Mouse (Mus musculus) C2C12 (cell line): ENCODE measurements around the gene Zdhhc22.

Experiments used
- CEBPB ChIP-seq: IDR thresholded peaks from one replicate; pipeline ENCODE4 v1.6.1; 2011; ENCODE audit warnings: low read depth, mild to moderate bottlenecking, control low read depth, moderate library complexity
- CTCF ChIP-seq: IDR thresholded peaks from one replicate; pipeline ENCODE4 v1.5.1; 2011; ENCODE audit not compliant: control insufficient read depth, insufficient read depth, insufficient read length
- MAX ChIP-seq: IDR thresholded peaks from one replicate; pipeline ENCODE4 v1.6.1; 2011; ENCODE audit warnings: mild to moderate bottlenecking, control low read depth

DNA sequence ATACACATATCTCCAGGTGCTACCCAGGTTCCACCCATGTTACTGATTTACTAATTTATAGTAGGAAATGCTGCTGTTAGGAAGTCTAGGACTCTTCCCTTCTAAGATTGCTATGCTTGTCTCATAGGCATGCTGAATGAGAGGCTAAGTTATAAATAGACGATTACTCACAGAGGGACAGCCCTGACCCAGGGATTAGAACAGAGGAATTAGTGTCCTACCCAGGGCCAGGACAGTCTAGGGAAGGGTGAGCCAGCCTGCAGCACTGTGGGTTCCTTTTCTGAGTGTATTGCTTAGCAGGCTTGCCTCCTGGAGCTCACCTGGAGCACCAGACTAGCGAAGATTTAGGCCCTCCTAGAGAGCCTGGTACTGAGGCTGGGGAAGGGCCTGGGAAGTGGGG lies 34.3 kb downstream of the Zdhhc22 start:
- TF ChIP-seq CTCF (no peak), MAX (no peak), CEBPB (no peak)
